Mouse (Mus musculus) myocyte (in vitro differentiated cells): ENCODE results near the gene Guca1a.

Experiments
- CEBPB ChIP-seq: IDR thresholded peaks from 2 replicates; pipeline ENCODE4 v1.6.1; 2011; ENCODE audit warnings: mild to moderate bottlenecking, moderate library complexity; ENCODE audit not compliant: poor library complexity, insufficient read depth, severe bottlenecking
- E2F4 ChIP-seq: IDR thresholded peaks from one replicate; pipeline ENCODE4 v1.6.1; 2011; ENCODE audit warnings: mild to moderate bottlenecking, control low read depth, moderate library complexity; ENCODE audit not compliant: insufficient read depth
- MAX ChIP-seq: IDR thresholded peaks from one replicate; pipeline ENCODE4 v1.6.1; 2011; ENCODE audit warnings: low read depth, mild to moderate bottlenecking, control low read depth
- POLR2A ChIP-seq: IDR thresholded peaks from one replicate; pipeline ENCODE4 v1.6.1; 2011; ENCODE audit warnings: low read depth, mild to moderate bottlenecking, control low read depth, moderate library complexity; ENCODE audit not compliant: insufficient read length
- POLR2AphosphoS2 ChIP-seq: IDR thresholded peaks from one replicate; pipeline ENCODE4 v1.6.1; 2011; ENCODE audit warnings: low read depth, control low read depth; ENCODE audit not compliant: insufficient read length
- SRF ChIP-seq: IDR thresholded peaks from one replicate; pipeline ENCODE4 v1.6.1; 2011; ENCODE audit warnings: low read depth; ENCODE audit not compliant: control insufficient read depth, insufficient read length
- TCF12 ChIP-seq: IDR thresholded peaks from one replicate; pipeline ENCODE4 v1.6.1; 2011; ENCODE audit warnings: mild to moderate bottlenecking, control low read depth; ENCODE audit not compliant: poor library complexity, insufficient read depth, severe bottlenecking
- TCF3 ChIP-seq: IDR thresholded peaks from one replicate; pipeline ENCODE4 v1.6.1; 2011; ENCODE audit warnings: low read depth, control low read depth; ENCODE audit not compliant: insufficient read length
- USF1 ChIP-seq: IDR thresholded peaks from one replicate; pipeline ENCODE4 v1.6.1; 2011; ENCODE audit warnings: low read depth, mild to moderate bottlenecking, control low read depth, moderate library complexity

- TF ChIP-seq POLR2A, result no peak
- no peak for TF ChIP-seq SRF
- no peak for TF ChIP-seq USF1
- TF ChIP-seq CEBPB, result no peak
- no peak for TF ChIP-seq MAX
- no peak for TF ChIP-seq POLR2AphosphoS2
- no peak for TF ChIP-seq TCF12
- TF ChIP-seq E2F4, result no peak
- no peak for TF ChIP-seq TCF3
Observed at GRCm38 (mm10) chr17:47444113-47444512, 43.7 kb upstream of the Guca1a start.
